13 mouse cellular contexts compared by ENCODE assay signal in the genomic region with DNA sequence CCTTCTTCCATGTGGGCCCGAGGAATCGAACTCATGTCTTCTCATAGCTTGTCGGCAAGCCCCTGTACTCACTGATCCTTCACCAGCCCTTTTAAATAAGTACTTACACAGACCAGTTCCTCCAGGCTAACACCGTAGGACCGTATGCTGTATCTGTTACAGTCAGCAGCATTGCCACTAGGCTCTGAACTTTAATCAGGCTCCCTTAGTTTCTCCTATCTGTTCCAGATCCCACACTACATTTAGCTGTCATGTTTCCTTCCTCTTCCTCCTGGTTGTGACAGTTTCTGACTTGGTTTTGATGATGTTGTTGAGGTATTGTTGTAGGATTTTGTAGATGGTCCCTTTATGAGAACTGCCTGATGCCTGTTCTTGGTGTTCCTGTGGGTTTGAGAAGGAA.
"Had no signal": no experiment of that assay in that cellular context is flagged by ENCODE, and none has a peak within 500 bp of the region (broad histone marks: within the 10 kb centered on the region; RNA-seq: fewer than 3 reads in every experiment).

No protein-coding gene starts in this region.

- H3K9me3 ChIP-seq: intestine, embryonic 15.5 days; limb, embryonic 13.5 days; neural tube, embryonic 13.5 days had no signal

- H3K9ac ChIP-seq: intestine, embryonic 15.5 days; limb, embryonic 13.5 days; neural tube, embryonic 13.5 days had no signal

- ATAC-seq: intestine, embryonic 15.5 days; midbrain, embryonic 16.5 days had no signal

- H3K4me1 ChIP-seq: intestine, embryonic 15.5 days had no signal

- H3K27ac ChIP-seq: intestine, embryonic 15.5 days; limb, embryonic 13.5 days; neural tube, embryonic 13.5 days; stomach, postnatal 0 days had no signal

- DNase-seq: kidney, adult 18-20 months; kidney, postnatal 10 days; kidney, postnatal 4 days; layer of hippocampus, postnatal 36 days; lung, adult 18-20 months; right cerebral cortex, adult 18-20 months; thymus, postnatal 4 days had no signal

- H3K36me3 ChIP-seq: intestine, embryonic 15.5 days; limb, embryonic 13.5 days; neural tube, embryonic 13.5 days had no signal

- H3K4me3 ChIP-seq: intestine, embryonic 15.5 days; limb, embryonic 13.5 days; neural tube, embryonic 13.5 days had no signal

- H3K27me3 ChIP-seq: intestine, embryonic 15.5 days; limb, embryonic 13.5 days had no signal

- H3K4me2 ChIP-seq: intestine, embryonic 15.5 days; limb, embryonic 13.5 days; midbrain, embryonic 11.5 days; neural tube, embryonic 13.5 days had no signal
